Mouse (Mus musculus): ENCODE data around the gene Angptl7.

Gene Angptl7

DNA sequence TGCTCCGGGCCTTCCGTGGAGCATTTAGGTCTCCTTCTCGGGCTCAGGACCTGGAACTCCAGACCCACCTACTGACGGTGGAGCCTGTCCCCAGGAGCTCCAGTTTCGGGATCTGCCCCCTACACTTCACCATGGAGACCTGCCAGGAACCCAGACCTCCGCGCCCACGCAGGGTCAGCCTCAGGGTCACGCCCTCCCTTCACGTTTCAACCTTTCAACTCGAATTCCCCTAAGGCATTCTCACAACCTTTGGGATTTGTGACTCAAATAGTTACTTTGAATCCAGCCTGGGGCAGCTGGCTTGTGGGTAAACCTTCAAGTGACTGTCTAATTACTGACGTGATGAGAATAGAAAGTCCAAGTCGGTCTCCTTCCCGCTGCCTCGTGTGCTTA lies 51.4 kb downstream of the Angptl7 start:
- DNase-seq (ENCODE audit: low spot score in 2 of 2): no peak

DNA sequence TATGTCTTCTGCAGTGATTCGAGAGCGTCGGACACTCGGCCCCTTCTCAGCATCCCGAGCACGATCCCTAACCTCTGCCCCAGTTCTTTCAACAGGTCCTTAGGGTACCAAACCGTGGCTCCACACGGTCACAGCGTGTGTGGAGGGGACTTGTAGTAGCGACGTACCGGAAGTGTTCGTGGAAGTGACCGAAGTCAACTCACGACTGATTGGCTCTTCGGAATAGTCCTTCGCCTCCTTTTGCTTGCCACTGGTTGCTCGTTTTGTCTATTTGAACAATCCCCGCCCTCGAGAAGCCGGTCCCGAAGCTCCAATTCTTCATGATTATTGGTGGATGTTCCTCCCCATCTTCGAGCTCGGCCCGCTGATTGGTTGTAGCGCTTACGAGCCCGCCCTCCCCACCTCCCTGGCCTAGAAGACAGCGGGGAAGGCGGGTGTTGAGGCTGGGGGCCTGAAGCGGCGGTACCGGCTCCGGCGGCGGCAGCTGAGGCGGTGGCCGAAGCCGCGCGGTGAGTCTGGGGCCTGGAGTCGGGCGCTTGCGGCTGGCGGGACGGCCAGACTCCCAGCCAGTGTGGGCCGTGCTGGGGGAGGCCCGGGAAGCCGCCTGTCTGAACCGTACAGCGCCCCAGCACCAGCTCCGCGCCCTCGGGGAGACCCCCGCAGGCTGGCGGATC lies 51.9 kb downstream of the Angptl7 start, which contains the start of gene Mtor:
TSS of gene Mtor (plus strand) at position 433 of the 674 bp plus-strand sequence.
- peak; percentile 85 to 88 for DNase-seq (ENCODE audit: low spot score in 2 of 2)

All from spleen, postnatal 14 days (tissue).